Mouse (Mus musculus) left cerebral cortex, adult 18-20 months (tissue): ENCODE data around the gene Carmil1. TPM values are rescaled to one million over a fixed set of nuclear protein-coding genes. Genes with fewer than 3 reads are reported as not detected.
A peak's percentile ranks its signal among the peaks of the same experiment; 100 is the strongest.

Source experiments
- DNase-seq, 2 experiments: peaks; one replicate each; pipeline ENCODE4 v3.0.0; 2021 to 2022; ENCODE audit warnings: low spot score in 2 of 2, mixed read lengths in 1 of 2
- total RNA-seq, 2 experiments: library from RNA; stranded (reverse); gene quantifications; 2 replicates each; pipeline ENCODE4 v1.2.3; 2021

Carmil1 gene
- total RNA-seq, 2 experiments from 2014 or later, result 29.1 to 29.2 TPM

GRCm38 (mm10) chr13:24260751-24261591, 19.6 kb downstream of the Carmil1 start:
- no peak for DNase-seq

DNA sequence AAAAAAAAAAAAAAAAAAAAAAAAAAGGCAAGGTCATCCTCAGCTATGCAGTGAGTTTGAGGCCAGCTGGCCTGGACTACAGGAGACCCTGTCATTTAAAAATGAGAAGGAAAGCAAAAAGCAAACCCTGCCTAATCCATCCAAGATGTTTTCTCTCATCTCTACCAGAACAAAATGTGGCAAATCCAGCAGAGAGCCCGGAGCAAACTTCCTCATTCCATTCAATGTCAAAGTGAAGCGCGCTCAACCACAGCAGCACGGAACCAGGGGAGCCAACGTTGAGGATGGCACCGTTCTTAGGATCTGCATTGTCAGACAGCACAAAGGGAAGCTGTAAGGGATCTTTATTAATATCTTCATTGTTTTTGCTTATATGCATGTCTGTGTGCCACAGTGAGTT, 22.8 kb downstream of the Carmil1 start:
- DNase-seq, result no peak

GRCm38 (mm10) chr13:24253989-24254388, 26.6 kb downstream of the Carmil1 start:
- peak; percentile 35 to 47 for DNase-seq

DNA sequence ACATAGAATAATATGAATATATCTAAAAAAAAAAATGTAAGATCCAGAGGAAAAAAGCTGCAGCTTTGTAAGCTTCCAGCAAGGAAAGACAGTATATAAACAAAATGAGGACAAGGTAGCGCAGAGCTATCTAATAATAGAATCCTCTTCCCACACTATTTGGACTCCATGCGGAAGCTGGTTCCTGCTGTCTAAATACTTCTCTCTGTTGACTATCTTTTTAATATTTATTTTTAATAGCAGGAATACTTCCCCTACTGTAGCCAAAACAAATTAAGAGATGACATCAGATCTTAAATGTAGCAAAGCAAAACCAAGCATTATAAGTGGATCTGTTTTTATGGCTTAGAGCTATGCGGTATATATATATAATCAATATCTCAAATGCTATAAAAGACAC, 27.0 kb downstream of the Carmil1 start:
- no peak for DNase-seq

- no peak for DNase-seq
These were observed 29.4 kb downstream of the Carmil1 start for GRCm38 (mm10) chr13:24251236-24251635.

DNA sequence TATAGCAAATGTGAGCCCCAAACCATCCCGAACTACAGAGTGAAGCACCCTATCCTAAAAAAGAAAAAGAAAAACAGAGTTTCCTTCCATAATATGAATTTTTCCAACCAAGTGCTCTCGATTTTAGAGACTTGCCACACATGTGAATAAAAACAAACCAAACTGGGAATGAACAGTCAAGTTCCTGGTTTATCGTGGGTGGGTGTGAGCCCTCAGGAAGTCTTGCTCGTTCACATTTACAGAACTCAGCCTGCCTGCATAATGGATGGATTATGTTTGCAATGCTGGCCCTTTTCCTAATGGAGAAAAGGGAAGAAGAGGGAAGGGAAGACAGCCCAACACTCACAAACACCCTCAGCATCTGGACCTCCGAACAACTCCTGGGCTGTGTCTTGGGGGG, 32.7 kb downstream of the Carmil1 start:
- DNase-seq, result no peak

GRCm38 (mm10) chr13:24247441-24247840, 33.2 kb downstream of the Carmil1 start:
- no peak for DNase-seq

DNA sequence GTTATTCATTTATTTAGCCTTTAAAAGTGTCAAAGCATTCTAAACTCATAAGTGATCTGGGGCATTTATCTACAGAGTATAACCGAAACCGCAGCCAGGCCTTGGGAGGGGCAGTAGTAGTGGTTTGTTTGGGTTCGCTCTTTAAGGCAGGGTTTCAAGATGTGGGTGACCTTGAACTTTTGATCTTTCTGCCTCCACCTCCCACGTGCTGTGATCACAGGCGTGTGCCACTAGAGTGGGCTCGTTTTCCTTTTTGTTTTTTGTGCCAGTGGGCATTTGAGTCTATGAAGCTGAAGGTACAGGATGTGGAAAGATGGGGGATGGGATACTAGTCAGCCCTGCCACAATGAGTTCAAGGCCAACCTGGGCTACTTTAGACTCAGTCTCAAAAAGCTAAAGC, 34.3 kb downstream of the Carmil1 start:
- DNase-seq, result no peak

GRCm38 (mm10) chr13:24244613-24245012, 36.0 kb downstream of the Carmil1 start:
- no peak for DNase-seq

GRCm38 (mm10) chr13:24243964-24244363, 36.6 kb downstream of the Carmil1 start:
- no peak for DNase-seq

DNA sequence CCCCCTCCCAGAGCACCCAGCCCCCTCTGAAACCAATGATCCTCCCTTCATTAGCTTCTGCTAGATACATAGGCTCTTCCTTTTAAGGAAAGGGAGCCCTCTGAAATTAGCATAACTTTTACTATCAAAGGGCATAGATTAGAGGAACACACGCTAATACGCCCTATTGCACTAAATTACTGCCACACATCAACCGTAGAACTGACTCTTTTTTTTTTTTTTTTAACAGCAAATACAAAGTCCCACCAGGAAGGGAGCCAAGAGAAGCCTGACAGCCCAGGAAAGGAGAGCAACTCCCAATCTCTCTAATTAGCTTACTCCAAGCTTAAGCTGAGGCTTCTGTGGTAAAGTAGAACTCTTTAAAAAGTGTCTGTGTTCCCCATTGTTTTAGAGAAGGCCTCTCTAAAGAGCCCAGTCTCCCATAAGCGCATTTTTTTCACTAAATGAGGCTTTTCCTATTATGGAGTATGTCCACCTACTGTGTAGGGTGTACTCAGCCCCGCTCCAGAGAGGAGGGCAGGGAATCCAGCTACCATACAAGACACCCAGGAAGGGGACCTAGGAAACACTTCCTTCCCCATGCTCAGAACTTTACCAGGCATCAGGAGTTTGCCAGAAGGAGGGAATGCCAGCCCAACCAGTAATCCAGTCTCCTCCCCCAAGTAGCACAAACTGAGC, 38.0 kb downstream of the Carmil1 start:
- DNase-seq, result no peak

DNA sequence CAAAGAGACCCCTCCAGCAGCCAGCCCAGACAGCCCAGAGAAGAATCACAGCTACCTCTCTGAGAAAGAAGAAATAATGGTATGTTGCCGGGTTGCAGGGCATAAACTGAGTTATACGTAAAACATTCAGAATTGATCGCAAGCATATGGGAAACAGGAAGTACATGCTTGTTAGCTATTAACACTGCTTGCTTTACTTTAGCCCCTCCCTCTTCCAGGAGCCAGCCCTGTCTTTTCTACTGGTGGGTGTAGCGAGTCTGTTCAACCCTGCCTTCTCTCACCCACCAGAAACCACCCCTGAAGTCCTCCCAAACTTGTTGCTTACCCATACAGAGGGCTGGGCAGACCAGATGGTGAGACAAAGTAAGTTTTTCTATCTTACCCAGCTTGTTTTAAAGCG, 39.4 kb downstream of the Carmil1 start:
- no peak for DNase-seq

DNA sequence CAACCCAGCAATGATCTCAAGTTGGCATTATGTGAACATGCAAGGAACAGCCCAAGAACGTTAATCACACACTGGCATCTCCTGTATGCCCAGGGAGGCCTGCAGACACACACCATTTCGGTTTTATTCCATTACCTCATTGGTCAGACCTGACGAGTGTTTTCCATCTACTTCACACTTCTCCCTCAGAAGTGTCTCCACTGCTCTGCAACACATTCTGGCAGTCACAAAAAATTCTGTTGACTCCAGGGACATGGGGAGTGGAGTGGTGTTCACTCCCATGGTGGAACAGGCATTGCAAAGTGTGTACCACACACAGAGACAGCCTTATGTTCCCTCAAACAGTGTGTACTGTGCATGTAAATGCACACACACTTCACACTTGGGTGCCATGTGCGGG, 40.2 kb downstream of the Carmil1 start:
- DNase-seq, result no peak

GRCm38 (mm10) chr13:24238456-24239120, 42.0 kb downstream of the Carmil1 start:
- no peak for DNase-seq

DNA sequence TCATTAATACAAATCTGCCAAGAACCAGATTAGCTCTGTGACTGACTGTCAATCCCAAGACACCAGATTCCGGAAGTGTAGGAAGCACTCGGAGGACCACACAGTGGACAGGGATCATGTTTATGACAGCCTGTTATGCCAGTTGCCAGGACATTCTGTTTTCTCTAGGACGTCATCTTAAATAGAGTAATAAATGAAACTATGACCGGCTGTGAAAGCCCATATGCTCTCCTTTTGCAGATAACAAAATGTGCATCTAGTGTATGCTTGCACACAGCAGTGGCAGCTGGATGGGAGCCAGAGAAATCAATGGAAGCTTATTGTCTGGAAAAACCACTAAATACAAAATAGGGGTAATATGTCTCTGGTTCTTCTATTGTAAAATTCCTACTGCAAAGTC, 43.9 kb downstream of the Carmil1 start:
- no peak for DNase-seq

GRCm38 (mm10) chr13:24232750-24233149, 47.8 kb downstream of the Carmil1 start:
- no peak for DNase-seq

- no peak for DNase-seq
These were observed 48.7 kb downstream of the Carmil1 start for GRCm38 (mm10) chr13:24231746-24232483.

DNA sequence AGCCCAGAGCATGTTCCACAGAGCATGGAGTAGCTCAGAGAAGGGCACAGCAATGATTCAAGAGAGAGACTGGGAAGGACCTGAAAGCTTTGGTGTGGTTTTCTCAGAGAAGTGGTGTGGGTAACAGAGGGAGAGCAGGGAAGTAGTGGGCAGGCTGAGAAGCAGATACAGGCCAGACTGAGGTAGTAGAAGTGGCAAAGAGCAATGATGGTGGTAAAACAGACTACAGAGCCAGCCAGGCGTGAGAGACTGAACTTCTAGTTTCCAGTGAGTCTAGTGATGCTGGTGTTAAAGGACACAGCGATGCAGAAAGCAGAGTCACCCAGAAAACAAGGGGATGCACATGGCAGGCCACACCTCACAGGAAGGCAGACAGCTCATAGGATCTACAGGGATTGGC, 49.4 kb downstream of the Carmil1 start:
- no peak for DNase-seq

DNA sequence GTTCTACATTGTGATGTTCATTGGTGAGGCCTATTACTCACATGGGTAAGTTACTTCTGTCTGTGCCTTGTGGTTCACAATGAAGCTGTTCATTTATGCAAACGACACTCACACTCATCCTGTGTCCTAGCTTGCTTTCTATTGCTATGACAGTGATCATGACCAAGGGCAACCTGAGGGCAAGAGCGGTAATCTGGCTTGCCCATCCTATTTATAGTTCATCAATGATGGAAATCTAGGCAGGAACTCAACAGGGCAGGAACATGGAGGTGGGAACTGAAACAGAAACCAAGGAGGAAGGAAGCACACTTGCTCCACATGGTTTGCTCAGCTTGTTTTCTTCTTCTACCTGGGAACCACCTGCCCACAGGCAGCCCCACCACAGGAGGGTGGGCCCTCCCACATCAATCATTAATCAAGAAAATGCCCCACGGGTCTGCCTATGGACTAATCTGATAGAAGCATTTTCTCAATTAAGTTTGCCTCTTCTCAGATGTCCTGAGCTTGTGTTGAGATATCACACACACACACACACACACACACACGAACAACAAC, 50.0 kb downstream of the Carmil1 start:
- DNase-seq, result no peak

- DNase-seq, result no peak
These were observed 57.0 kb downstream of the Carmil1 start for GRCm38 (mm10) chr13:24223425-24224201.
